Mouse (Mus musculus) mouse trophoblast stem cell (cell line): ENCODE measurements around the gene Ptprb.

Source experiments
- in situ Hi-C, 2 experiments: fragments of 300-500 bp; cut with MseI, MboI; formaldehyde crosslinking; loops; 2 replicates in 1 of 2; 3 replicates in 1 of 2; pipeline ENCODE4 v1.15.1; 2025

Gene Ptprb

GRCm38 (mm10) chr10:116296439-116296838 lies 21.1 kb downstream of the Ptprb start:
- in situ Hi-C loops = no loop called here

DNA sequence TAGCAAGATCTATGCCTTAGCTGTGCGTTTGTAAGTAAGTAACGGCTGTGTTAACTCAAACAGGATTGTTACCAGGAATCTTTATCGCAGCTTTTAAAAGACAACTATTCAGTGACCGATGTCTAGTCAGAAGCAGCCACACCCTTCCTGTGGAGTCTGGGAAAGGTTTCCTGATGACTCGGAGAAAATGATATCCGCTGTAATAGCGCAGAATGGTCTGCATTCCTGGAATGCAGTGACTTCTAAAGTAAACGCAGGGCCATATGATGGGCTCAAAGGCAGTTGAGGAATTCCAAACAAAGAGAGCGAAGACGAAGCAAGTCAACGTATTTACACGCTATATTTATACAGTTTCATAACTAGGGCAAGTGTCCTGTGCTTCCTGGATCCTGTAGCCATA lies 22.5 kb downstream of the Ptprb start:
- in situ Hi-C loops = no loop called here

DNA sequence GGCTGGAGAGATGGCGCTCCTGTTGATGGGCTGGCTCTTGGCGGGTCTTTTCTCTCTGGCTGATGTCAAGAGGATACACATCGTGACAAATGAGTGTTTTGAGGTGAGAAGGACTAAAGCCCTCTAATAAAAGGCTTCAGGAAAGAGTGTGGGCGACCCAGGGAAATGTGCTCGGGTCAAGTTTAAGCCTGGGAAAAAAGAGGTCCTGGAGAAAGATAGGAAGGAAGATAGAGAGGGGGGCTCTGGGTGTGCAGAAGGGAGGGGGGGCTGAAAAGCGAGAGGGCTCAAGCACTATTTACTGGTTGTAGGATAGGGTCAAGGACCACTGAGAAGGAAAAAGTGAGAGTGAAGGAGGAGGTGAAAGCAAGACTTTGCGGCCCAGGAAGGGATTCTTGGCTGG lies 25.5 kb downstream of the Ptprb start:
- in situ Hi-C loops = no loop called here

- in situ Hi-C loops = no loop called here
Observed at GRCm38 (mm10) chr10:116301258-116301657, 25.9 kb downstream of the Ptprb start.

DNA sequence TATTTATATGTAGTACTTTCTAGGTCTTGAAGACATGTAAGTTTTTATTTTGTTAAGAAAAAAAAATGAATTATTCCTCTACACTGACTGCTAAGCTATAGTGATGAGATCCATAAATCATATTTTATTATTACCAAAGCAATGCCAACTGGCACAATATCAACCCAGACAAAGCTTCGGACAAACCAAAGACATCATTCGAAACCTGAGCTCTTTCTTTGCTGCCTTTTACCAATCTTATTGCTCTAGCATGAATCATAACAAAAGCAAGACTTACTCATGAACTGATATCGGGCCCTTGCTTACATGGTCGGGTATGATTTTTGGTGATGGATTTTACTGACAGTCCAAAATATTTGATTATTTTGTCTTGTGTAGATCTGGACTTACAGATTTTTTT lies 29.0 kb downstream of the Ptprb start:
- in situ Hi-C loops = no loop called here

DNA sequence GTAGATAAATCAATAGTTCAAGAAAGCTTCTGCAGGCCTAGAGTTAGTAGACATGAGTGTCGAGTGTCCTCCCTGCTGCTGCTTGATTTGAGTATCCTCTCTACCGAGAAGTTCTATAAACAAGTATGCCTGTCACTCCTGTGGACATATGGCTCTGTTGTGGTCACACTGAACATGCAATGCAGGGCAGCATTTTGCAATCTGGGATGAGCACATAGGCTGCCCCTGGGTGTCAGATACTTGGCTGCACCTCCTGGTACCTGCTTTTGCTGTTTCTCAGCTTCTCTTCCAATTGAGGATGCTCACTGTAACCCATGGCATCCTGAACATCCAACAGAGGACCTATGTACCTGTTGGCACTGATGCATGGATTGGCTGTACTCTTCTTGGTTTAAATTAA lies 34.1 kb downstream of the Ptprb start:
- in situ Hi-C loops = no loop called here

DNA sequence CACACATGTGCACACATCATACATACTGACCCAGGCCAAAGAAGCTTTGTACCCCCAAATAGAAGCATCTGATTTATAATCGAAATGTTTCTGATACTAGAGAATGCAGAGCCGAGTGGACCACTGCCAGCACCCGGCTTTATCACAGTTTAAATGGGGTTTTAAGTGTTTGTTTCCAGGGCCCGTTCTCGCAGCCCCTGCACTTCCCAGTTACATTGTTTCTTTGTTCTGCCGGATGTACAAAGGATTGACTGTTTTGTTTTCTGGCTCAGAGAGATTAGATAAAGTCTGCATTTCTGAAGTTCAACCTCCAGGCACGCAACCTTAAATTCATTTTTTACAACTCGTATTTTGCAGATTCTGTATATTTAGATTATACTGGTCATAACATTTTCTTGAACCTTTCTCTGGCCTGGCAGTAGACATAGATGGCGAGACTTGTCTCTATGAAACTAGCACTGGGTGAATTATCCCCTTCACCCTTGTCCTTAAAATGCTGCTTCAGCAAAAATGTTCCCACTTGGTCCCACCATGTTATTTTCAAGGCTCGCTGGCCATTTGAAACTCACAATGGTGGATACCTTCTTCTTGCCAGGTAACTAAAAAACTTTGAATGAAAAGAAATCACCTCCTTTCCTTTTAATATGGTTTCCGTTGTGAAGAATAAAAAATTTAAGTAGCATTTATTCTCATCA lies 35.3 kb downstream of the Ptprb start:
- in situ Hi-C loops = no loop called here

DNA sequence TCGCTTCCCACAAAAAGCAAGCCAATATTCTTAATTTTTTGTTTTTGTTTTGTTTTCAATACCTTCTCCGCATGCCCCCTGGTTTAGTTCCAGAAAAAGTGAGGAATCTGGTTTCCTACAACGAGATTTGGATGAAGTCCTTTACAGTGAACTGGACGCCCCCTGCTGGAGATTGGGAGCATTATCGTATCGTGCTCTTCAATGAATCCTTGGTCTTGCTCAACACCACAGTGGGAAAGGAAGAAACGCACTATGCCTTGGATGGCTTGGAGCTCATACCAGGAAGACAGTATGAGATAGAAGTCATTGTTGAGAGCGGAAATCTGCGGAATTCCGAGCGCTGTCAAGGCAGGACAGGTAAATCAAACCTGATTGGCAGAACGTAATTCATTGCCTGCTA lies 43.9 kb downstream of the Ptprb start:
- in situ Hi-C loops = loop anchor here in 1 of 2 experiments (5.0 kb wide), 1 partner anchor 112 kb away; no protein-coding TSS in a partner anchor

- in situ Hi-C loops = no loop called here
Observed at GRCm38 (mm10) chr10:116329086-116329485, 53.8 kb downstream of the Ptprb start.

DNA sequence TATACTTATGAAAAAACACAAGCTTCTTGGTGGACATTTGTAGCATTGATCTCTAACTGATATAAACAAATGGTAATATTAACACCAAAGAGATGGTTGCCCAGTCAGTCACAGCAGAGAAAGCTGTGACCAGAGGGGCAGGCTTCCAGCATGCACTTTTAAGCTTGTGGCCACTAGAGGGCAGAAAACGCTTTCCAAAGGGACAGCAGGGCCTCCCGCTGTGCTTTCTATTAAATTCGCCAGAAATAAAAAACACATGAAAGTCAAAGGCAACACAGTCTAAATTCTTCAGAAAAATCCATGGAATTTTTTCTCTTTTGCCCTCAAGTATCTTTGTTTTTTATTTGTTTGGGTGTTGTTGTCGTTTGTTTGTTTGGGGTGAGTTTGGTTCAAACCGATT lies 55.1 kb downstream of the Ptprb start:
- in situ Hi-C loops = no loop called here

DNA sequence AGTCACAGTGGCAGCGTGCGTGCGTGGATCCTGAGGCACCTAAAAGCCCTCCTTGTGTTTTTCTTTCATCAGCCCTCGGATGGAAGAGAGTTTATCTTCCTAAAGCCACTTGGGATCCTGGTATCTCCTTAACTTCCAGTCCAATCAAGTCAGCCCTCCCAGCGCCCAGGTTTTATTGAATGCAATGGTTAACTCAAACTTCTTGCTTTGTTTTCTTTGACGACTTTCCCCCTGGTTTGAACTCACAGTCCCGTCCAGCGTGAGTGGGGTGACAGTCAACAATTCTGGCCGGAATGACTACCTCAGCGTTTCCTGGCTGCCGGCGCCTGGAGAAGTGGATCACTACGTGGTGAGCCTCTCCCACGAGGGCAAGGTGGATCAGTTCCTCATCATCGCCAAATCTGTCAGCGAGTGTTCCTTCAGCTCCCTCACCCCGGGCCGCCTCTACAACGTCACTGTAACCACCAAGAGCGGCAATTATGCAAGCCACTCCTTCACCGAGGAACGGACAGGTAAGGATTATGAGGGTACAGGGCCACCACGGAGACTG lies 55.7 kb downstream of the Ptprb start:
- in situ Hi-C loops = no loop called here

DNA sequence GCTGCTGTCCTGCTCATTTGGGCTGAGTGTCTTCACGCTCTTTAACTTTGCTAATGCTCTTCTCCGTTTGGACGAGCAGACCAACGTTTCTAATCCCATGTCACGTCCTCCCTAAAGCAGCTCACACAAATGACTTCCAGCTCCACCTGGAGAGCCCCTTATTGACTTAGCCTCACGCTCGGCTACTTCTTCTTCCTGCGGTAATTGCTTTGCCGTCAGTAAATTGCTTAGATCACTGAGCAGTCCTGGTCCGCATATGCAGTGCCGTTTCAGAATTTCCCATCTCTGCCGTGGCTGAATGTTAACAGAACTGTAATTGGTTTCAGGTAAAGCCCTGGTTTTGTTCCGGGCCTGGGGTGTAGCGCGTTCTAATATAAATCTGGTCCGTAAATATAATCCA lies 58.3 kb downstream of the Ptprb start:
- in situ Hi-C loops = no loop called here

DNA sequence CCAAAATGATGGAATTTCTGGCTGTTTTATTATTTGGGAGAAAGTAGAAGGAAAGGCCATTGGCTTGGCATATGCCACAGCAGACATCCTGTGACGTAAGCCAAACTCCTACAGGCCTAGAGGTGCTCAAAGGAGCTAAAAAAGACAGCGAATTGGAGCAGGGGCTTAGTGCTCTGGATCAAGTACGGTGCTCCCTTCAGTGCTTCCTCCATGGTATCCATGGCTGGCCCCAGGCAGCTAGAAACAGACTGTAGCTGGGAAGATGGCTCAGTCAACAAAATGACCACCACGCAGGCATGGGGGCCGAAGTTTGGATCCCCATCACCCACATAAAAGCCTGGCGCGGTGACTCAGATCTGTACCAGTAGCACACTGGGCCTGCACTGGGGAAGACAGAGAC lies 58.8 kb downstream of the Ptprb start:
- in situ Hi-C loops = no loop called here

DNA sequence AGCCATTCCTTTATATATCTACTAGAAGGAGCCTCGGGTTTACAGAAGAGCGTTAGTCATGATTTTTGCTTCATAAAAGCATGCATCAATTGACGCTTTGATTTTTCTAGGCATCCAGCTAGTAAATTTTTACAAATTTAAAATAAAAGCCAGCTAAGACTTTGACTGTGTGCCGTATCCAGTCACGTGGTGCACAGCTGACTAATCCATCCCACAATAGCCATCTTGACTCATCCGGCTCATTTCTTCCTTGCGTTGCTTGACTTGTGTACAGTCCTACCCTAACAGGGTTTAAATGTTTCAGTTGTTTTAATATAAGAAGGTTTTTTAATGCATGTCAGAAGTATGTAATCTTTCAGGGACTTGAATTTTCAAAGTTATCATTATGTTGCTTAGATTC lies 60.0 kb downstream of the Ptprb start:
- in situ Hi-C loops = no loop called here

DNA sequence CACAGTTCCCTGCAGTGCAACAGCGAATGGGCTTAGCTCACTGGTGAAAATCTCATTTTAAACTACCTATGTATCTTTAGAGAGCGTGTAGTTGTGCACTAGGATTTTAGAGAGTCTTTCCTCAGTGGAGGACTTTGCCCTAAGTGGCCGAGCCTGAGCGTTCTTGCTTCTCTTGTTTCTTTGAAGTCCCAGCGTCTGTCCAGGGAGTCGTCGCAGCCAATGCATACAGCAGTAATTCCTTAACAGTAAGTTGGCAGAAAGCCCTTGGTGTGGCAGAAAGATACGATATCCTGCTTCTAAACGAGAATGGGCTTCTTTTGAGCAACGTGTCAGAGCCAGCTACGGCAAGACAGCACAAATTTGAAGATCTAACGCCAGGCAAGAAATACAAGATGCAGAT lies 65.9 kb downstream of the Ptprb start:
- in situ Hi-C loops = no loop called here

DNA sequence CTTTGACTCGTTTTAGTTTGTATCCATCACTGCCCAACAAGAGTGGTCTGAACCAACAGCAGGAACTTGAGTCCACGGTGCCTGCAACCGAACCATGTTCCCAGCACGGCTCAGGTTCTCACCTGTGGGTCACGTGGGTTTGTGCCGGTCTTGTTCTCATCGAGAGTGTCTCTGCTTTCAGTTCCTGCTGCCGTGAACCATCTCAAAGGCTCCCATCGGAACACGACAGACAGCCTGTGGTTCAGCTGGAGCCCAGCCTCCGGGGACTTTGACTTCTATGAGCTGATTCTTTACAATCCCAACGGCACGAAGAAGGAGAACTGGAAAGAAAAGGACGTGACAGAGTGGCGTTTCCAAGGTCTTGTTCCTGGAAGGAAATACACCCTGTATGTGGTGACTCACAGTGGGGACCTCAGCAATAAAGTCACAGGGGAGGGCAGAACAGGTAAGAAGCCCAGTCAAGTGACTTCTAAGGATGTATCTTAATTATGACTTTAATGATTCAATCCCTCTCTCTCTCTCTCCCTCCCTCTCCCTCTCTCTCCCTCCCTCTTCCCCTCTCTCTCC lies 71.4 kb downstream of the Ptprb start:
- in situ Hi-C loops = no loop called here

- in situ Hi-C loops = no loop called here
Observed at GRCm38 (mm10) chr10:116349004-116349403, 73.7 kb downstream of the Ptprb start.

GRCm38 (mm10) chr10:116350532-116350931 lies 75.2 kb downstream of the Ptprb start:
- in situ Hi-C loops = no loop called here

DNA sequence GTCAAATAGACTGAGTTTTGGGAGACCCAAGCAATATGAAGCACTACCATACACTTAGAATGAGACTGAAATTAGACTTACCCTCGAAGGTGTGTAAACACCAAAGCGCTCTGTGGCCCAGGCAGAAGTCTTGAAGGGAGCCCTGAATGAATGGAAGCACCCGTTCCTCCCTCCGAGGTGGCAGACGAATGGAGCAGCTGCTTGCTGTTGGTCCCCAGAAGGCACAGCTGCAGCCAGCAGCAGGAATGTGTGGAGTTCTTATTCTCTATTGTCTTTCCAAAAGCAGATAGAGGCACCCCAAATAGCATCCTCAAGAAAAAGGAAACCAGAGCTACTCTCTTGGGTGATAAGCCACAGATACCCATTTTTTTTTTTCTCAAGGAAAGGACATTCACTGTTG lies 79.0 kb downstream of the Ptprb start:
- in situ Hi-C loops = no loop called here

DNA sequence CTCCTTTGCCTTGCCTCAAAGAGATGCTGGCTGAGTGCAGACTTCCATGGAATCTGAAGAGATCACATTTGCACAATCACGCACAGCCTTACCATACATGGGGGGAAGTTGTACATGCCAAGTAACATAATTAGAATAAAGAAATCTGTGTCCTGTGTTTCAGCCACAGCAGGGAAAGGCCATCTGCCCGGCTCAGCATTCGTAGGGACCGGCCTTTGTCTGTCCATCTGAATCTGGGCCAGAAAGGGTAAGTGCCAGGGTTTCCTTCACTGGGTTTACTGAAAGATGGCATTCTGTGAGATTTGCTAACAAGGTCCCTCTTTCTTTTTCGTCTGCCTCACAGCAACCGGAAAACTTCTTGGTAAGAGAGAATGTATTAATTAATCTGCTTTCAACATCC lies 86.9 kb downstream of the Ptprb start:
- in situ Hi-C loops = no loop called here

- in situ Hi-C loops = no loop called here
Observed at GRCm38 (mm10) chr10:116362645-116363044, 87.3 kb downstream of the Ptprb start.

- in situ Hi-C loops = no loop called here
Observed at GRCm38 (mm10) chr10:116364759-116365158, 89.4 kb downstream of the Ptprb start.

DNA sequence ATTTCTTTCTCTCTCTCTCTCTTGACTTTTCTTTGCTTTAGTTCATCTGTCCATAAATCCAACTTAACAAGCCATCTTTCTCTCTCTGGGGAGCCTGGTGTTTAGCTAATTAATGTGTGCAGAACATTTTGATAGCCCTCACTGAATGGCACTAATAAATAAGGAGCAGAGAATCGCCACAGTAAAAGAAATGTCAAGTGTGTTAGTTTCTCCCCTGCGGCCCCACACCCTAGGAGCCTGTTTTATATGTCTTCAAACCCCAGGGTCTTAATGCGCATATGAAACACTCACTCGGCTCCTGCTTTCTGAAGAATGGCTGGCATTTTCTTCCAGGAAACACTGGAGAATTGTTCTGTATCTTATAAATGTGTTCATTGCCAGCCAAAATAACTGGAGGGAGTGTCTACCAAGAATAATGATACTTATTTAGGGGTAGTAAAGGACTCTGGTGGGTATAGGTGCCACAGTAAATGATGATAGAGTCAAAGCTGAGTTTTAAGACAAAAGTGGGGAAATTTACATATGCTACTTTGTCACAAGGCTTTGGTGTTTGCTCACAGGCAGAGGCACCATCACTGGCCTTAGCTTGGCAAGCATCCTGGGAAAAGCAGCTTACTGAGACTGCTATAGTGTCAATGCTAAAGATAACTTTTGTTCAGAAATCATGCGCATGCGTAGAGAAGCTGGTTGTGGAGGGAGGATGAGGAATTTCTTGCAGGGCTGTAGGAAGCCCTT lies 95.8 kb downstream of the Ptprb start:
- in situ Hi-C loops = no loop called here
